Mouse (Mus musculus) duodenum, adult 2 months (tissue): ENCODE results near the gene Tnfsf13b. TPM values are rescaled to one million over a fixed set of nuclear protein-coding genes. Genes with fewer than 3 reads are reported as not detected.

Experiments used
- polyA plus RNA-seq: library from polyadenylated mRNA; depleted of rRNA; stranded (reverse); fragments of >200 nt; gene quantifications from 2 replicates; pipeline ENCODE4 v1.2.3, GENCODE M21; 2012; ENCODE audit warnings: low replicate concordance; rRNA removed

The Tnfsf13b gene
- 10.0 and 10.9 TPM in 2 replicates for polyA plus RNA-seq

GRCm38 (mm10) chr8:10006156-10006985, at the start of gene Tnfsf13b:
Gene Tnfsf13b, plus strand, starts transcription at chr8:10006467.

GRCm38 (mm10) chr8:9977573-9978314, 28.5 kb upstream of the Tnfsf13b start, which contains the start of the genes Lig4 and Abhd13:
Gene Lig4, minus strand, starts transcription at chr8:9977686.
Gene Abhd13, plus strand, starts transcription at chr8:9977707.

Other genes starting within 250 kb of the Tnfsf13b start
- gene Fam155a, start 235.3 kb upstream of the Tnfsf13b start, polyA plus RNA-seq: 0.11 and 0.62 TPM in 2 replicates
- not detected in 2 replicates for gene Gm10217, start 142.2 kb upstream of the Tnfsf13b start, polyA plus RNA-seq
- 0.51 and 0.97 TPM in 2 replicates for gene Lig4, start 28.8 kb upstream of the Tnfsf13b start, polyA plus RNA-seq
- gene Abhd13, start 28.8 kb upstream of the Tnfsf13b start, polyA plus RNA-seq: 1.9 and 2.0 TPM in 2 replicates
- 0.04 and 0.58 TPM in 2 replicates for gene Myo16, start 147.4 kb downstream of the Tnfsf13b start, polyA plus RNA-seq